In genomic region chr9:87563244-87563643, GRCm38 (mm10) we compare ENCODE assay signal across 18 mouse cellular contexts.
"Had no signal": no experiment of that assay in that cellular context is flagged by ENCODE, and none has a peak within 500 bp of the region (broad histone marks: within the 10 kb centered on the region; RNA-seq: fewer than 3 reads in every experiment).

No protein-coding gene starts in this region.

- H3K9ac ChIP-seq: liver, postnatal 0 days; lung, embryonic 15.5 days; midbrain, embryonic 13.5 days; midbrain, embryonic 15.5 days; neural tube, embryonic 13.5 days; stomach, embryonic 15.5 days had no signal

- H3K4me3 ChIP-seq: lung, embryonic 15.5 days; megakaryocyte, embryonic 14.5 days; midbrain, embryonic 13.5 days; midbrain, embryonic 15.5 days; neural tube, embryonic 13.5 days; stomach, embryonic 15.5 days had no signal

- H3K4me2 ChIP-seq: lung, embryonic 15.5 days; midbrain, embryonic 11.5 days; midbrain, embryonic 13.5 days; midbrain, embryonic 15.5 days; neural tube, embryonic 13.5 days; stomach, embryonic 15.5 days had no signal

- H3K9me3 ChIP-seq: lung, embryonic 15.5 days; midbrain, embryonic 13.5 days; midbrain, embryonic 15.5 days; neural tube, embryonic 13.5 days; stomach, embryonic 15.5 days had no signal

- DNase-seq: liver, postnatal 0 days; lung, adult 2 months; lung, postnatal 14 days; lung, postnatal 36 days; right cerebral cortex, postnatal 14 days; thymus, adult 2 months; thymus, postnatal 25 days; thymus, postnatal 4 days had no signal

- ATAC-seq: liver, postnatal 0 days; lung, postnatal 0 days; midbrain, embryonic 13.5 days; midbrain, embryonic 15.5 days had no signal

- H3K36me3 ChIP-seq: lung, embryonic 15.5 days; midbrain, embryonic 13.5 days; midbrain, embryonic 15.5 days; neural tube, embryonic 13.5 days; stomach, embryonic 15.5 days had no signal

- H3K27ac ChIP-seq: lung, embryonic 15.5 days; macrophage; midbrain, embryonic 13.5 days; midbrain, embryonic 15.5 days; neural tube, embryonic 13.5 days; stomach, embryonic 15.5 days; stomach, postnatal 0 days had no signal

- H3K4me1 ChIP-seq: lung, embryonic 15.5 days; megakaryocyte, embryonic 14.5 days; midbrain, embryonic 13.5 days; midbrain, embryonic 15.5 days; neural tube, embryonic 13.5 days; stomach, embryonic 15.5 days had no signal

- H3K27me3 ChIP-seq: lung, embryonic 15.5 days; megakaryocyte, embryonic 14.5 days; midbrain, embryonic 13.5 days; midbrain, embryonic 15.5 days; neural tube, embryonic 13.5 days; stomach, embryonic 15.5 days had no signal
